Mouse (Mus musculus): ENCODE measurements at regions not wholly inside any gene's neighbourhood (a gene's known extent, or its start where the extent isn't known, plus 50 kb on each side); places are given as distances from the start of the nearest gene placed in this dataset.

GRCm38 (mm10) chr15:68010189-68010588 is 1509.5 kb upstream of the Lrrc6 start:
- no peak for TF ChIP-seq CTCF (IDR thresholded peaks at IDR 0.05)
- TF ChIP-seq EP300 (IDR thresholded peaks at IDR 0.05) = no peak

Data from lung, postnatal 0 days (tissue).